Mouse (Mus musculus): ENCODE measurements around the gene Clec2d.

DNA sequence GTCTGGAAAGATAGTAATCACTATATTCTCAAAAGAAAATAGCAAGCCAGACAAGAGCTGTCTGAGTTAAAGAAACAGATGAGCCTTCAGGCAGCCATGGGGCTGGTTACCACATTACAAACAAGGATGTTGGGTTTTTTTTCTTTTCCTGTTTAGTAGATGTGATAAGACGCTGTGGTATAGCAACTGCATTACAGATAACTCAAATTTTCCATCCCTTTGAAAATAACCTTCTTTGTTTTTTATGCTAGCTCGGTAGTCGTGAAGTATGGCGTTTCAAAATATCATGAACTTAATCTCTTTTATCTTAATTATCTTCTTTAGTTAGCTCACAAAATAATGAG is 30.0 kb downstream of the Clec2d start:
- no peak for TF ChIP-seq CTCF (IDR thresholded peaks at IDR 0.05; ENCODE audit: low read depth, low read length)
- no peak for TF ChIP-seq POLR2A (IDR thresholded peaks at IDR 0.05; ENCODE audit: extremely low read depth, insufficient read depth, low read length)

Measured in liver, adult 2 months (tissue).